Mouse (Mus musculus): ENCODE data around the gene Slc4a10. TPM values are rescaled to one million over a fixed set of nuclear protein-coding genes. Genes with fewer than 3 reads are reported as not detected.

The Slc4a10 gene
- polyA plus RNA-seq, 2 experiments = not detected

DNA sequence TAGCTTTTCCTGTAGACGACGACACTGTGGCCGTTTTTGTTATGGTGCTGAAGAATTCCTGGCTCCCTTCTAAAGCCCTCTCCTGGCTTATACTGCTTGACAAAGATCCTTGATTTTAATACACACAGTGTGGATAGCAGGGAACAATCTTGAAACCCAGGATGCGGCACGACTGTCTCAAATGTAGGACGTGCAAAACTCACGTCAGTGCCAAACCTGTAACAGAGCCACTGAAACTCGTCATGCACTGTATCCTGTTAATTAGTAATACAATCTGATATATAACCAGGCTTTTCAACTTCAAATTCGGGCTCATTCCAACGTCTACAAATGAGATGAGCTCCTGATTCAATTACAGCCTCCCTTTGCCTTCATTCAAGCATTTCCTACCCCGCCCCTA is 327.4 kb downstream of the Slc4a10 start:
- Histone ChIP-seq H3K9ac (replicated peaks) (no peak overlapping the region), H3K36me3 (replicated peaks; ENCODE audit: control insufficient read depth, insufficient read depth, low read depth) (no peaks in the 10 kb centered on the region), H3K27ac (no peak overlapping the region), H3K4me1 (replicated peaks; ENCODE audit: control insufficient read depth in 2 of 2, insufficient read depth in 2 of 2, low read length in 1 of 2) (0 out of 4 replicates have a peak, but pooled peaks cover 0 to 2% of the 10 kb centered on the region in 2 experiments), H3K9me3 (ENCODE audit: control insufficient read depth, low read length) (no peaks in the 10 kb centered on the region), H3K27me3 (ENCODE audit: control insufficient read depth, insufficient read depth, low read length) (no peaks in the 10 kb centered on the region), H3K4me2 (ENCODE audit: low read depth) (no peak overlapping the region), H3K4me3 (ENCODE audit: insufficient read depth in 1 of 2, low read depth in 2 of 2, low read length in 2 of 2) (no peak overlapping the region)
- no peak for ATAC-seq (ENCODE audit: insufficient read depth)
- TF ChIP-seq CTCF (IDR thresholded peaks at IDR 0.05; ENCODE audit: low read depth) = no peak
- TF ChIP-seq EP300 (IDR thresholded peaks at IDR 0.05; ENCODE audit: low read depth) = no peak
- no peak for DNase-seq (ENCODE audit: low read depth in 3 of 3, low spot score in 3 of 3)
- WGBS (ENCODE audit: insufficient replicate concordance) = 62% methylated on average over 11 of the region's 11 CpGs

Other genes starting within 250 kb of the Slc4a10 start
- gene Tbr1, start 243.5 kb upstream of the Slc4a10 start, polyA plus RNA-seq (2012; rRNA removed) = 0.02 and 0.09 TPM in 2 replicates
- not detected in 2 replicates for gene Tbr1, start 243.5 kb upstream of the Slc4a10 start, polyA plus RNA-seq (2014; fragmentation: Nextera tagmentation; extraction: Ambion mirVana)